Mouse (Mus musculus) inflammation-experienced regulatory T-cells, adult 6 months (primary cell): ENCODE results near the gene Spdef. TPM values are rescaled to one million over a fixed set of nuclear protein-coding genes. Genes with fewer than 3 reads are reported as not detected.

Experiments
- ATAC-seq: one replicate; pipeline ENCODE4 v1.8.0; 2017
- polyA plus RNA-seq, 3 experiments: library from polyadenylated mRNA; unstranded; fragments of 100-300 nt; shearing (Covaris generic); gene quantifications; one replicate each; pipeline ENCODE4 v1.2.1; 2017

The Spdef gene
- polyA plus RNA-seq, 3 experiments from 2014 or later = not detected

DNA sequence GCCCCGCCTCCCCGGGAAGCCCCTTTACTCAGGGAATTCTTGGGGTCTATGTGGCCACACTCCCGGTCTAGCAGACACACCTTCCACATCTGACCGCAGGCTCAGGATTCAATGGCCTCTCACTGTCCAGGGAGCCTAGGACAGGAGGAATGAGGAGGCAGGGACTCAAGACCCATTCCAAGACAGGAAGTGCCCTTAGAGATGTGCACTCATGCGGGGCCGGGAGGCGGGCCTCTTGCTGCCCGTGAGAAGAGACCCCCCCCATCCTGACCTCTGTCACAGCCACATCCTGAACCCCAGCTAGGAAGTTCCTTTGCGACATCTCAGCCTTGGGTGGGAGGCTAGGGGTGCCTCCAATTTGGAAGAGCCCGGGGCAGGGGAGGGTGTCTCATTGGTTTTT lies 3.7 kb downstream of the Spdef start:
- ATAC-seq = no peak

GRCm38 (mm10) chr17:27724327-27724726 lies 4.4 kb downstream of the Spdef start:
- ATAC-seq = no peak

DNA sequence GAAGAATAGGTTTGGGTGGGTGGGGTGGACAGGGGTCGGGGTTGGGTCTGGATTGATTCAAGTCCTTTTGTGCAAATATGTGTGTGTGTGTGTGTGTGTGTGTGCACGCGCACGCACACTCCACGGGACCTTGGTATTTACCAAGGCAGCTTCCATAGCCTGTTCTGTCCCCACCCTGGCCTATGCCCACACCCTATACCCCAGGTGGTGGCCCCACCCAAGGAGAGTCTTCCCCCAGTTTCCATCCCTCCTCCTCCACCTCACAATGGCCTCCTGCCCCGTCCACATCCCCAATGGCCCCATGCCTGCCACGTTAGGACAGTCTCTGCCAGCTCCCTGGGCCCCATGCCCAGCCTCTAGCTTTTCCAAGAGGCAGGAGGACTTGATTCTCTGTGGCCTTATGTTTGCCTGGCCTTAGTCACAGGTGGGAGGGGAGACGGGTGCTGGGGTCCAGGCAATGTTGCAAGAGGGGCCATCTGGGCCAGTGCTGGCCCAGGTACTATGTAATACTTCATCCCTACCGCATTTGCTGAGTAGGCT lies 7.6 kb downstream of the Spdef start:
- no peak for ATAC-seq

- ATAC-seq = no peak
Measured at GRCm38 (mm10) chr17:27720326-27720725, 8.4 kb downstream of the Spdef start.

- no peak for ATAC-seq
Measured at GRCm38 (mm10) chr17:27719663-27720062, 9.1 kb downstream of the Spdef start.

DNA sequence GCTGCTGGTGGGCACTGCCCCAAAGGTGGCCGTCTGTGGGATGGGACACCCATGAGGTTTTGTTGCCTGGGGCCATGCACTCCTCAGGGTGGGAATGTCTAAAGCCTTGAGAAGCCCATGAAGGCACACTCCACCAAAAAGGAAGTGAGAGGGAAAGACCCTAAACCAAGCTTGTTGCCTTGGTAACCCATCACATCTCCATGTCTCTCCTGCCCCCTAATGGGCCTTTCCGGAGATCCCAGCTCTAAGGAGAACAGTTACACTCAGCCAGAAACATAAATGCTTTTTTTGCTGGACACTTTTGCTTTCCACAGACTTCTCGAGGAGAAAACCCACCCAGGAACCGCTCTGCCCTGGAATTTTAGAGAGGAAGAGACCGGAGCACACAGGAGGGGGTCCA lies 10.5 kb downstream of the Spdef start:
- ATAC-seq = no peak

- no peak for ATAC-seq
Measured at GRCm38 (mm10) chr17:27716804-27717203, 12.0 kb downstream of the Spdef start.

- no peak for ATAC-seq
Measured at GRCm38 (mm10) chr17:27712832-27713231, 15.9 kb downstream of the Spdef start.

DNA sequence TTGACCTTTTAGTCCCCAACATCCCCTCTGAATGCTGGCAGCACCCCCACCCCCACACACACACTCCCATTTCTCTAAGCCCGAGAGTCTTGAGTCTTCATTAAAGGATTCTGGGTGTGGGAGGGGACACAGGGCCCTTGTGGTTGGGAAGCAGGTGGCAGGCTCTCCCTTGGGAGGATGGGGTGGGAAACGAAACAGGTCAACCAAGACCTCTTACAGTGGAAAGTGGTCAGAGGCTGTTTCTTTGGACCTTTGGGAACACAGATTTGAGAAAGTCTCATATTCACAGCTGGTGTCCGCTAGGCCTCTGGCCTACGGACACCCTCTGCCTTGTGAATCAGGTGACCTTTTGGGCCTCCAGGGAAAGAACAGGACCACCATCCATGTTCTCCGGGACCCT lies 19.1 kb downstream of the Spdef start:
- ATAC-seq = no peak

DNA sequence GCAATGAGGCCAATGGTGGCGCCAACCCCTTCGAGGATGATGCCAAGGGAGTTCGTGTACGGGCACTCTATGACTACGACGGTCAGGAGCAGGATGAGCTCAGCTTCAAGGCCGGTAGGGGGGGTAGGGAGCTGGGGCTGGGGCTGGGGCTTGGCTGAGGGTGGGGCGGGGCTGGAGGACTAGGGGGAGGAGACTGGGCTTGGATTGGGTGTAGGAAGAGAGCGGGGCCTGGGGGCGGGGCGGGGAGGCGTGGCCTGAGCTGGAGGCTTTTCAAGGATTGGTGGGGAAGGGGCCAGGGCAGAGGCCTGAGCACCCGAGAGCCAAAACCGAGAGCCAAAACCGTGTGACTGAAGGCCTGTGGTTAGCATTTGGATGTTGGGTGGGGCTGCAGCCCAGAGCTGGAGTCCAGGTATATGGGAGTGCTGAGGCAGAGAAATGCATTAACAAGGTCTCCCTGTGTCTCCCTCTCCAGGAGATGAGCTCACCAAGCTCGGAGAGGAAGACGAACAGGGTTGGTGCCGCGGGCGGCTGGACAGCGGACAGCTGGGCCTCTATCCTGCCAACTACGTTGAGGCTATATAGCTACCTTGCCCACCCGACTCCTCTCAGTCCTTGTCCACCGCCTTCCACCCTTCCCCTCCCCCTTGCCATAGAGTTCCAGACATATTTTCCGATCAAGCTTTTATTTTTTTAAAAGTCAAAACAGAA lies 20.6 kb downstream of the Spdef start:
- ATAC-seq = no peak

GRCm38 (mm10) chr17:27705661-27706060 lies 23.1 kb downstream of the Spdef start:
- ATAC-seq = no peak

DNA sequence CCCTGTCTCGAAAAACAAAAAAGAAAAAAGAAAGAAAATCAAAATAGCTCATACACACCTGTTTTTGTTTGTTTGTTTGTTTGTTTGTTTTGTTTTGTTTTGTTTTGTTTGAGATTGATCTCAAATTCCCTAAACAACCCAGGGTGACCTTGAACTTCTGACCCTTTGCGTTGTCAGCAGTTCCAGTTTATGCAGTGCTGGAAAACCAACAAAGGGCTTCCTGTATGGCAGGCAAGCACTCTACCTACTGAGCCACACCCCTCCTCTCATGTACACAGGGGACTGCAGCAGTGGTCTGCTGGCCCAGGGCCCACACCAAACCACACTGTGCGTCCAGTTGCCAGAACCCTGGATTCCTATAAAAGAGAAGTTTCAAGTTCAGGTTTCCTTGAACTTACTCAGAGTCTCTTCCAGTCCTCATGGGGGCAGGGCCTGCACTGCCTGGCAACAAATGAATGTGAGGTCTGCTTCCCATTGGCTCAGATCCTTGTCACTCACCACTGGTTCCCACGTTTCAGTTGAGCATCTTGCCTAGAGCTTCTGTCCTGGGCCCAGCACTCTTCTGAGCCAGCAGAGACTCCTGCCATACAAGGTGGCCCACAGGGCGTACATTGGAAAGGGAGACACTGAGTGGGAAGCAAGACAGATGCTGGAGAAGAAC lies 24.7 kb downstream of the Spdef start:
- ATAC-seq = no peak

- no peak for ATAC-seq
Measured at GRCm38 (mm10) chr17:27702518-27702917, 26.2 kb downstream of the Spdef start.

DNA sequence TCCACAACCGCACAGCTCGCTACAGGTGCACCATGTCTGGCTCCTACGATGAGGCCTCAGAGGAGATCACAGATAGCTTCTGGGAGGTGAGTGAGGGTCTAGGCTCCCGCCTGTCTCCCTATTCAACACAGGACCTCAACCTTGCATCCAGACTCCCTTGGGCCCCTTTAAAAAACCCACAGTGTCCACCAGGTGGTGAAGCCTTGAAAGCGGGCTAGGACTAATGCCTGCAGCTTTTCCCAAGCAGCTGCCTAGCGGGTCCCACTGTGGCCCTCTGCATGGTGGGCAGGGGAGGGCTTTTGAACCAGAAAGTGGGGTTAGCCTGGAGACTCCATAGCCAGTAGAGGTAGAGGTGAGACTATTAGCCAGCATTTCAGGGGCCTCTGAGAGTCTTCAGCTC lies 26.9 kb downstream of the Spdef start:
- ATAC-seq = no peak

DNA sequence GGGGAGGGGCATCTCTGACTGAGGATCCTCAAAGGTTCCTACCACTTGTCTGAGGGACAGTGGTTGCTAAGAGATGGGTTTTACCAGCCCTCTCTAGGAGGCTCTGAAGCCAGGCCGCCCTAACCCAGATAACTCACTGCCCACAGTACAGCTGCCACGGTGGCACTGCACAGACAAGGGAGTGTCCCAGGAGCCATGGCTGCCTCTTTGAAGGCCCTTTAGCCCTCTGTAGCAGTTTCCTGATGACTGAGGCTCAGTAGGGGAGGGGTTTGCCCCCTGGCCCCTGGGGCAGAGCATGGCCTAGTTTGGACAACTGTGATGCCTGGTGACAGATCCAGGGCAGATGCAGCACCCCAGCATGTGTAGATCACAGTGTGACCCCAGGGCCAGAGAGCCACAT lies 27.9 kb downstream of the Spdef start:
- ATAC-seq = no peak

GRCm38 (mm10) chr17:27699641-27700244 lies 29.0 kb downstream of the Spdef start:
- no peak for ATAC-seq

DNA sequence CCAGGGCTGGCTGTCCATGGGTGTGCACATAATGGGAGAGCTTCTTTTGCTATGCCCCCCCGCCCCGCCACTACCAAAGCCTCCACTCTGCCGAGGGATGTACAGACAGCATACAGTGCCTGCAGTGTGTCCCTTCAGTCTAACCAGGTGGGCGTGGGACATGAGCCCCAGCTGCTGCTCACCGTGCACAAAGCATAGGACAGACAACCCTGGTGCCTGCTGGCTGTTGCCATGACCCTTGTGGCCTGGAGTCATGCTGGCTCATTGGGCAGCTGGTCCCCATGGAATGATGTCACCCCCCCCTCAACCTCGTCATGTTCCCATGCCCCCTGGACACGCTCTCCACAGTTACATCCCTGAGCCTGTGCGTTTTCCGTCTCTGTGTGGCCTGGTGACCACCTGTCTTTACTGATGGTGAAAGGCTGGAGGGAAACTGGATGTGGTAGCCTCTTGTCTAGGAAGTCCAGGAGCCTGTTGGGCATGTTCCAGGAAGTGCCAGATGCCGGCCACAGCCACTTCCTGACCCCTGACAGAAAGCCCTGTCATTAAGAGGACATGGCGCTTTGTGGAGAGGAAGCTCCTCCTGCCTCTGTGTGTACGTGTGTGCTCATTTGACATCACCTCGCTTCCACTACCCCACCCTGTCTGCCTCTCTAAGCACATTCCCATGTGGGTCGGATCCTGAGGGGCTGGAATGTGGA lies 37.6 kb downstream of the Spdef start:
- no peak for ATAC-seq

DNA sequence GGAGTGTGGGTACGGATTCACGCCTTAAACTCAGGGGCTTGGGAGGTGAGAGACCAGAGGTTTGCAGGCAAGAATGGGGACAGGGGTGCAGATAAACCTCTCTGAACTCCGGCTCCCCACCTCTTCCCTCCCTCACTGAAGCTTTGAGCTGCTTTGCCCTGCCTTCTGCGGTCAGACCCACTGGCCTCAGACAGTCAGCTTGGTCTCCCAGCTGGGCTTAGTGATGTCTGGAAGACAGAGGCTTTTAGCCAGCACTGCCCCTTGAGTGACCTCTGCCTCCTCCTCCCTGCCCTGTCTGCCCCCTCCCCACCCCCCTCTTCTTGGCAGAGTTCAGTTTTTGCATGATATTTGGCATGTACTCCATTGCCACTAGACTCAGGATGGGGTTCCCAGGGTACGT lies 42.4 kb downstream of the Spdef start:
- ATAC-seq = no peak

DNA sequence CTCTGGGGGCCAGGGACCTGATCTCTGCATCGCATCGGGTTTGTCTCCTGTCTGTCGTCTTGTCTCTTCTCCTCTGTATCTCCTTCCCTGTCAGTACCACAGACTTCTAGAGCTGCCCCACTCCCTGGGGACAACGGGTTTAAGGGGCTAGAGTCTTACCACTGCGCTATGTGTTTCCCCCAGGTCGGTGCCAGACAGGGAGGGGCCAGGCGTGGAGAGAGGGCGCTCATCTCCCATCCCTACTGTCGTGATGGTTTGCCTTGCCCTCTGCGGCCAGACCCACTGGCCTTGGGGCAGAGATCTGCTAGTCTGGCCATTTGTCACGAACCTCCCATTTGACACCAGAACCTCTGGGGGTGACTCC lies 43.2 kb downstream of the Spdef start:
- no peak for ATAC-seq

DNA sequence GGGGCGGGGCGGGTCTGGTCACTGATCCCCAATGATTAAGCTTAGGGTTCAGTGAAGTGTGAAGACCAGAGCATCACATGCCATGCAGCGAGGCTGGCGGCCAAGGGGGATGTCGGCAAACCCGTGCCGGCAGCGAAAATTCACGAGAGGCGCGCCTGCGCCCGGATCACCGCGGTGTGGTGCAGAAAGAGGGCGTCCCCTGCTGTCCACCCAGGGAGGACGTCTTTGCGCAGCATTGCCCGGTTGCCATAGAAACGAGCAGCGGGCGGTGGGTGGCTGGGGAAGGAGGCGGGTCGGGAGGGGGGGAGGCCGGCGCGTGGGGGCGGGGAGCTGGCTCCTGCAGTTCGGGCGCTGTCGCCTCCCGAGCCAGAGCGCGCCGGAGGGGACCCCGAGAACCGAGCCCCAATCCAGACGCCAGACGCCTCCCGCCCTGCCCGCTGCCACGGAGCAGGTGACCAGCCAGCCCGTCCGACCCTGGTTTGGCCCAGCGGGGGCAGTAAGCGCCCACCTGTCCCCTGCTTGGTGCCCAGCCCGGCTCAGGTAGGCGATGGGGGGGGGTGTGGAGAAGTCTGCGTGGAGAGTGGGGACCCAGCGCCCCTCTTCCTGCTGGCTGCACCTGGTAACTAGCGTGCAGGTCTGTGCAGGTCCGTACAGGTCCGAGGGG lies 43.7 kb downstream of the Spdef start:
- ATAC-seq = peak; percentile 52

DNA sequence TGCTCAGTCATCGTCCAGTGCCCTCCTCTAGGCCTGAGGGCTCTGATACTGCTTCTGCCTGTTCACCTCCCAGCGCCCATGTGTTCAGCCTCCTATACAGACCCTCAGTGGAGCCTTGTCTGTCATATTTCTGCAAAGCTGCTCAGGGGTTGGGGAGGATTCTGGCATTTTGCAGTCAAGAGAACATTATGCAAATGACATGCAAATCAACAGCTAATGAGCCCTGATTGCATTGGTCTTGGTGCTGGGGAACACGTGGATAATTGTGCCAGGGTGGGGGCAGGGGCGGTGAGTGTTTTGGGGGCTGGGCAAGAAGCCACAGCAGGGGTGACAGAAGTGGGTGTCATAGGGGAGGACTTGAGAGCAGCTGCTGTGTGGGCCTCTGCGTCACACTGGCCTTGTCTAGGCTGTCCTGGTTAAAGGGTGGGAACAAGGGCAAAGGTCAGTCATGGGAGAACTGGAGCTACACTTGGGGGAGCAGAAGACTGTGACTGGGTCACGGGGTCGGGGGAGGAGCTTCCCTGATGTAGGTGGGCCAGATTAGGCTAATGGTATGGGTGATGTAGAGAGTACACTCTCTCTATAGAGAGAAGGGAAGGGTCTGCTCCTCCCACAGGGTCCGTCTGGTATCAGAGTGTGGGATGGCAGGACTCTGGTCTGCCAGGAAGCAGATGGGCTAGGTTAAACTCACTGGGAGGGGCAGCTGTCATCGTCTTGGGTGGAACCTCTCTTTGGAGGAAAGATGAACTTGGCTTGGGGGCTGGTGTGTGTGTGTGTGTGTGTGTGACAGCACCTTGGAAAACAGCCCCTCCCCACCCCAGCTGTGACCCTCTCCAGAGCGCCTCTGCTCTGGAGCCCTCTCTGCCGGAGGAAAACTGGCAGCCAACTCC lies 49.6 kb downstream of the Spdef start:
- no peak for ATAC-seq

DNA sequence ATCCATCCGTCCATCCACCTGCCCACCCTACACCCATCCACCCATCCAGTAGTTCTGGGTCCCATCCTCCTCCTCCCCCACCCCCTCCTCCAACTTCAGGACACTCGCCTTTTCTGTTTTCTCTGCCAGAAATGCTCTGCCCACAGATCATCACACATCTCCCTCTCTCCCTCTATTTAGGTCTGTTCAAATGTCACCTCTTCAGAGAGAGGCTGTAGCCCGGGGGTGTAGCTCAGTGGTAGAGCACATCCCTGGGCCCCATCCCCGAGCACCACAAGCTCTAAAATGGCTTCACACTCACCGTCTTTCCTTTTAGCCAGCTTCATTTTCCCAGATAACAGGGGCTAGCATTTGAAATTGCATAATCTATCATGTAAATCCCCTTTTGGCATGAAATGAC lies 51.0 kb downstream of the Spdef start:
- no peak for ATAC-seq
